Mouse (Mus musculus) forebrain, embryonic 16.5 days (tissue): ENCODE data around the gene Zfp239. TPM values are rescaled to one million over a fixed set of nuclear protein-coding genes. Genes with fewer than 3 reads are reported as not detected.
A peak's percentile ranks its signal among the peaks of the same experiment; 100 is the strongest.

Experiments
- ATAC-seq: fragments of 200-750 bp; cut with Nextera tagmentation; 2 replicates; pipeline ENCODE4 v1.8.0; 2017; ENCODE audit warnings: mild to moderate bottlenecking, moderate library complexity
- H3K27ac ChIP-seq: fragments of 300-500 bp; sonication (generic); 2 replicates; pipeline ENCODE4 v1.5.1; 2014; ENCODE audit warnings: low read length, control low read depth
- H3K27me3 ChIP-seq: fragments of 300-500 bp; sonication (generic); replicated peaks from 2 replicates; pipeline ENCODE4 v1.6.1; 2014; ENCODE audit warnings: low read length; ENCODE audit not compliant: control insufficient read depth, insufficient read depth
- H3K36me3 ChIP-seq: fragments of 300-500 bp; sonication (generic); 2 replicates; pipeline ENCODE4 v1.6.1; 2014; ENCODE audit not compliant: control insufficient read depth, insufficient read depth
- H3K4me1 ChIP-seq: fragments of 300-500 bp; sonication (generic); replicated peaks from 2 replicates; pipeline ENCODE4 v1.6.1; 2014; ENCODE audit warnings: low read length; ENCODE audit not compliant: control insufficient read depth, insufficient read depth
- H3K4me2 ChIP-seq: fragments of 300-500 bp; sonication (generic); 2 replicates; pipeline ENCODE4 v1.6.1; 2014; ENCODE audit warnings: mild to moderate bottlenecking, low read length, control low read depth
- H3K4me3 ChIP-seq: fragments of 300-500 bp; sonication (generic); replicated peaks from 2 replicates; pipeline ENCODE4 v1.5.1; 2014; ENCODE audit warnings: mild to moderate bottlenecking, low read length, control low read depth
- H3K9ac ChIP-seq: fragments of 300-500 bp; sonication (generic); replicated peaks from 2 replicates; pipeline ENCODE4 v1.6.1; 2014; ENCODE audit warnings: low read depth, low read length, control low read depth
- H3K9me3 ChIP-seq: fragments of 300-500 bp; sonication (generic); 2 replicates; pipeline ENCODE4 v1.6.1; 2016; ENCODE audit warnings: low read length; ENCODE audit not compliant: control insufficient read depth
- WGBS: fragments of 180-500 bp; shearing (Covaris S2); extraction: QIAGEN DNeasy Blood & Tissue Kit; methylation state at CpG from one replicate; pipeline ENCODE4 v1.1.7; 2014; 5-methylcytosine and 5-hydroxymethylcytosine counted together
- polyA plus RNA-seq: library from polyadenylated mRNA; unstranded; fragments of >200 nt; fragmentation: Nextera tagmentation; extraction: Ambion mirVana; gene quantifications from 2 replicates; pipeline ENCODE4 v1.2.1, GENCODE M21; 2015

Gene Zfp239
- polyA plus RNA-seq, result 18.0 and 18.5 TPM in 2 replicates

GRCm38 (mm10) chr6:117861848-117862247 is at the start of gene Zfp239:
Gene Zfp239, plus strand, starts transcription at chr6:117862100.
- Histone ChIP-seq H3K27ac (no peak within 1 kb of the TSS), H3K4me3 (peak within 1 kb of the TSS; percentile 95), H3K27me3 (no peaks in the 10 kb centered on the region), H3K4me2 (peak within 1 kb of the TSS; percentile 98), H3K36me3 (no peaks in the 10 kb centered on the region), H3K9me3 (no peaks in the 10 kb centered on the region), H3K4me1 (peaks cover 7% of the 10 kb centered on the region), H3K9ac (peak within 1 kb of the TSS; percentile 88)
- WGBS, result 66% methylated on average over 6 of the region's 6 CpGs
- ATAC-seq, result no peak

DNA sequence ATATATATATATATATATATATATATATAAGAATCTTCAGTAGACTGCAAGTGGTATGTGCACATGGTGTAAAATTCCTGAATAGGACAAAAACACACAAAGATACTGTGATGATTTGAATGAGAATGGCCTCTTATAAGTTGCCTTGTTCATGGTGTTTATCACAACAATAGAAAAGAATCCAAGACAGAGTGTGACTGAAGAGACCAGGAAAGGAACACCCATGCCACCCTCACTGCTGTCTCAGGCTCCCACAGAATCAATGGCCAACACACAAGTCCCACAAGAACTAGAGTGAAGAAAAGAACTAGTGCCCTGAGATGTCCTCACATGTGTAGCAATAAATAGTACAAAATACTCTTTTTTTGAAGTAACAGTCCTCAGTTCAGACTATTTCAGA is 47.2 kb upstream of the Zfp239 start:
- no peaks in the 10 kb centered on the region for H3K27me3 ChIP-seq

GRCm38 (mm10) chr6:117817108-117817541 is 44.8 kb upstream of the Zfp239 start:
- WGBS, result 90% methylated on average over 4 of the region's 5 CpGs

More for the DNA sequence above, 47.2 kb upstream of the Zfp239 start:
- ATAC-seq, result no peak
- no peak overlapping the region for H3K9ac ChIP-seq
- H3K4me3 ChIP-seq, result no peak overlapping the region
- H3K9me3 ChIP-seq, result no peaks in the 10 kb centered on the region
- no peaks in the 10 kb centered on the region for H3K36me3 ChIP-seq
- no peak overlapping the region for H3K4me2 ChIP-seq
- no peak overlapping the region for H3K27ac ChIP-seq
- no peaks in the 10 kb centered on the region for H3K4me1 ChIP-seq

GRCm38 (mm10) chr6:117820327-117820726 is 41.6 kb upstream of the Zfp239 start:
- H3K9me3 ChIP-seq, result no peaks in the 10 kb centered on the region
- no peaks in the 10 kb centered on the region for H3K4me1 ChIP-seq
- H3K27ac ChIP-seq, result no peak overlapping the region
- H3K36me3 ChIP-seq, result no peaks in the 10 kb centered on the region
- WGBS, result 75% methylated on average over 14 of the region's 14 CpGs
- no peak for ATAC-seq
- H3K4me2 ChIP-seq, result no peak overlapping the region
- H3K9ac ChIP-seq, result no peak overlapping the region
- no peaks in the 10 kb centered on the region for H3K27me3 ChIP-seq
- no peak overlapping the region for H3K4me3 ChIP-seq

More at GRCm38 (mm10) chr6:117817108-117817541, 44.8 kb upstream of the Zfp239 start:
- no peak for ATAC-seq
- Histone ChIP-seq H3K27ac (no peak overlapping the region), H3K27me3 (no peaks in the 10 kb centered on the region), H3K9ac (no peak overlapping the region), H3K4me3 (no peak overlapping the region), H3K4me2 (no peak overlapping the region), H3K9me3 (no peaks in the 10 kb centered on the region), H3K4me1 (no peaks in the 10 kb centered on the region), H3K36me3 (no peaks in the 10 kb centered on the region)

DNA sequence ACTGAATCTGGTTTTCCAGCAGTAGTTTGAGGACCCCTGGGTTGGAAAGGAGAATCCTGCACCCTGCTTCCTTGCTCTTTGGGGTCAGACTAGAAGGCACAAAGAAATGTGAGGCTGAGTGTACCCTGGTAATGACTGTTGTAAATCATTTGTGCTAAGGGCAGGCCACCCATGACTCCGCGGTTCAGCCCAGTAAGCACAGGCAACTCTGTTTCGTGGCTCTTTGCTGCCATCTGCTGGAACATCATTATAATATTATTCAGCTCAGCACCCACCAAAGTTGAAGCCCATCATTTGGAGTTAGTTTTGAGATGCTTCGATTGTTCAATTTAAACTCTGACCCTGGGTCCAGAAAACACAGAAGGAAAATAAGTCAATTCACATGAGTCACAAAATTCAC is 36.5 kb upstream of the Zfp239 start:
- peak; percentile 67; the same call in 1 of the 2 replicates for ATAC-seq
- no peak overlapping the region for H3K27ac ChIP-seq
- no peak overlapping the region for H3K4me2 ChIP-seq
- WGBS, result 22% methylated on average over 4 of the region's 4 CpGs
- H3K9ac ChIP-seq, result no peak overlapping the region
- no peak overlapping the region for H3K4me3 ChIP-seq
- no peaks in the 10 kb centered on the region for H3K36me3 ChIP-seq
- H3K4me1 ChIP-seq, result no peaks in the 10 kb centered on the region
- no peaks in the 10 kb centered on the region for H3K27me3 ChIP-seq
- no peaks in the 10 kb centered on the region for H3K9me3 ChIP-seq

DNA sequence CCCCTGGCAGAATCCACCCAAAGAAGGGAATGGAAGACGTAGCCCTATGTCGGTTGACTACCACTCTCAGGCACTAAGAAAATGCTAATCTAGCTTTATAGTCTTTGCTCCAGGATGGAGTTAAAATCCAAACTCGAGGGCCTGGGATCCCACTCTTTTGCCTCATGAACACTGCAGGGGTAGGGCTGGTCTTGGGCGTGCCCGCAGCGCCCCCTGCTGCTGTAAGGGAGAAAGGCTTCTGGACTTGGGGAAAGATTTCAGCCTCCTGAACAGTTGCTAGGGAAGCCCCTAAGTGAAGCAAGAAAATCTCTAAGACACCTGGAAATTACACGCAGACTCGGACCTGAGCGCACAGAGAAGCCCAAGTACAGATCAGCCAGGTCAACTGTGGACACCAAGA is 33.6 kb upstream of the Zfp239 start:
- no peaks in the 10 kb centered on the region for H3K4me1 ChIP-seq
- no peaks in the 10 kb centered on the region for H3K9me3 ChIP-seq
- H3K27ac ChIP-seq, result no peak overlapping the region
- no peaks in the 10 kb centered on the region for H3K27me3 ChIP-seq
- H3K4me2 ChIP-seq, result no peak overlapping the region
- no peak for ATAC-seq
- no peaks in the 10 kb centered on the region for H3K36me3 ChIP-seq
- no peak overlapping the region for H3K9ac ChIP-seq
- no peak overlapping the region for H3K4me3 ChIP-seq
- 18% methylated on average over 9 of the region's 9 CpGs for WGBS

DNA sequence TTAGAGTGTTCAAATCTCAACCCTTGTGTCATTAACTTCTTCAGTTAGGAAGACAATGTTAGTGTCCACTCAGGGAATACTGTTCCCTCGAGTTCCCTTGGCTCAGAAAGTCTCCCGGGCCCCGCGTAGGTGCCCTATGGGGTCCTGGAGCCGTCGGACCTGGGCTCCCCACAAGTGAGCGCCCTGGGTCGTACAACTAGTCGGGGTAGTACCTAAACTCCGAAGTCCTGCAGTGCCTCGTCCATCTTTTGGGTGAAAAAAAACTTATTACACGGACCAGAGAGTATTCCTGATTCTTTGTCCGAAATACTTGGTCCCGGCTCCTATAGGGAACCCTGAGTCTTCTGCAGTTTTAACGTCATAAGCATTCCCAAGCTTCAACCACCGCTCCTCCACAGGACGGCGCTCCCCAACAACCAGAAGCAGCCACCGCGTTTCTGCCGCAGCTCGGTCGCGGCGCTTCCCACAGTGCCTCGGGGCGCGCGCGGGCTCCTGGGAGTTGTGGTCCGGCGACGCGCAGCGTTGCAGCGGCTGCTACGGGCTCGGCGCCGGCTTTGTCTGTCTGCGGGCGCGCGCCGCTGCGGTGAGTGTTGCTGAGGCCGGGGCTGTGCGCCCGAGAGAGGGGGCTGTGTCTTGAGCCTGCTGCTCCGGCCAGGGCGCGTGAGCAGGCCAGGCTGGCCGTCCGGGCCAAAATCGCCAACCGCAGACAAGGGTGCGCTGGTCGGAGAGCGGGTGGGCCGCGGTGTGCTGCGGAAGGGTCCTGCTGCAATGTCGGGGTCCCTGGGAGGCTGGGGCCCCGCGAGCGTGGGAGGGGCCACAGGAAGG is 21.0 kb upstream of the Zfp239 start, which contains the start of gene Zfp637:
Zfp637 (plus strand) TSS at position 495 of the 825 bp plus-strand sequence.
- no peaks in the 10 kb centered on the region for H3K9me3 ChIP-seq
- ATAC-seq, result peak; percentile 99
- peak within 1 kb of the TSS; percentile 71 for H3K4me2 ChIP-seq
- whole genome bisulfite sequencing, result under 1% methylated on average over 66 of the region's 66 CpGs
- peak within 1 kb of the TSS; percentile 100 for H3K9ac ChIP-seq
- H3K4me1 ChIP-seq, result peaks cover 16% of the 10 kb centered on the region
- H3K27ac ChIP-seq, result peak within 1 kb of the TSS; percentile 96
- H3K27me3 ChIP-seq, result no peaks in the 10 kb centered on the region
- H3K36me3 ChIP-seq, result peaks cover 30% of the 10 kb centered on the region
- peak within 1 kb of the TSS; percentile 95 for H3K4me3 ChIP-seq

DNA sequence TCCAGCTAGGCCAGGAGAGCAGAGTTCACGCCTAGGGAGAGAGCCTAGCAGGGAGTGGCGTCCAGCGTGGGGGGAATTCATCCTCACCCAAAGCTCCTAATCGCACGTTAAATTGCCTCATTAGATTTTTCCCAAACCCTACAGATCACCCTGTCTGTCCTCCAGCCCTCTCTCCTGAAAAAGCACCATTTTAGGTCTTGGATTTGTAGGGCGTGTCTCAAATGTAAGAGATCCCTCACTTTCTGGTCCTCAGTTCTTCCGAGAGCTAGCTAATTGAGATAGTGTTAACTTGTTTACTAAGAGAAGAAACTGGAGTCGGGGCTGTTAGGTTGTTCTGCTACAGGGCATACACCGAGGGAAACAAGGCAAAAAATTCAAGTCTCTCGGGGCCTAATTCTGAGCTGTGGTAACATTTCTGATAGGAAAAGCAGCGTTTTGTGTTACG is 20.4 kb upstream of the Zfp239 start:
- H3K9me3 ChIP-seq, result no peaks in the 10 kb centered on the region
- ATAC-seq, result peak; percentile 9
- H3K4me2 ChIP-seq, result peak overlapping the region; percentile 71
- H3K27ac ChIP-seq, result peak overlapping the region; percentile 96
- H3K4me1 ChIP-seq, result peaks cover 16% of the 10 kb centered on the region
- peaks cover 36% of the 10 kb centered on the region for H3K36me3 ChIP-seq
- 16% methylated on average over 12 of the region's 12 CpGs for WGBS
- peak overlapping the region; percentile 95 for H3K4me3 ChIP-seq
- H3K27me3 ChIP-seq, result no peaks in the 10 kb centered on the region
- peak overlapping the region; percentile 100 for H3K9ac ChIP-seq

GRCm38 (mm10) chr6:117844597-117844996 is 17.3 kb upstream of the Zfp239 start:
- peaks cover 57% of the 10 kb centered on the region for H3K36me3 ChIP-seq
- no peaks in the 10 kb centered on the region for H3K27me3 ChIP-seq
- peaks cover 16% of the 10 kb centered on the region for H3K4me1 ChIP-seq
- H3K9ac ChIP-seq, result no peak overlapping the region
- H3K4me2 ChIP-seq, result no peak overlapping the region
- ATAC-seq, result no peak
- no peaks in the 10 kb centered on the region for H3K9me3 ChIP-seq
- no peak overlapping the region for H3K4me3 ChIP-seq
- WGBS, result 95% methylated on average over 9 of the region's 9 CpGs
- no peak overlapping the region for H3K27ac ChIP-seq
